Mouse (Mus musculus) left cerebral cortex, postnatal 14 days (tissue): ENCODE measurements around the gene Il34. TPM values are rescaled to one million over a fixed set of nuclear protein-coding genes. Genes with fewer than 3 reads are reported as not detected.
"Not testable (repeated sequence)": the region's sequence is repeated elsewhere in the genome, so short reads cannot be mapped to it uniquely, and the experiment has no call there.

Source experiments
- DNase-seq, 2 experiments: peaks; one replicate each; pipeline ENCODE4 v3.0.0; 2021 to 2022; ENCODE audit warnings: low spot score in 2 of 2, mixed read lengths in 1 of 2
- intact Hi-C: fragments of 180-260 bp; cut with DNase I; formaldehyde crosslinking; loops from one replicate; pipeline ENCODE4 v1.15.1; 2025
- total RNA-seq, 2 experiments: library from RNA; stranded (reverse); gene quantifications; 2 replicates each; pipeline ENCODE4 v1.2.3; 2021

Il34 gene
- total RNA-seq, 2 experiments from 2014 or later, result 98.4 to 107 TPM

DNA sequence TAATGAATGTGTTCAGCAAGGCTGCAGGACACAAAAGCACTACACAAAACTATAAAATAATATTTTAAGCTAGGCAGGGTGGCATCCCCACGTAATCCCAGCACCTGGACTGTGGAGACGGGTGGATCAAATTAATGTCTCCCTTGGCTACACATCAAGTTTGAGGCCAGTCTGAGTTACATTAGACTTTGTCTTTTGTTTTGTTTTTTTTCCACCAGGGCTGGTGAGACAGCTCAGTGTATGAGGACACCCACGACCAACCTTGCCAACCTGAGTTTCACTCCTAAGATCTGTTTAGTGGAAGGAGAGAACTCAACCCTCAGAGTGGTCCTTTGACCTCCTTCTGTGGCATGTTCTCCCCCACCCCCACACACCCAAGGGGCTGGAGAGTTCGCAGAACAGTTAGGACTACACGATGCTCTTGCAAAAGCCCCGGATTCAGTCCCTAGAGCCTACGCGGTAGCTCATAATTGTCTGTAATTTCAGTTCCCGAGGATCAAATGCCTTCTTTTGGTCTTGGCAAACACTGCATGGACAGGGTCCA lies 18.2 kb downstream of the Il34 start:
- intact Hi-C loops, result no loop called here
- no peak for DNase-seq

DNA sequence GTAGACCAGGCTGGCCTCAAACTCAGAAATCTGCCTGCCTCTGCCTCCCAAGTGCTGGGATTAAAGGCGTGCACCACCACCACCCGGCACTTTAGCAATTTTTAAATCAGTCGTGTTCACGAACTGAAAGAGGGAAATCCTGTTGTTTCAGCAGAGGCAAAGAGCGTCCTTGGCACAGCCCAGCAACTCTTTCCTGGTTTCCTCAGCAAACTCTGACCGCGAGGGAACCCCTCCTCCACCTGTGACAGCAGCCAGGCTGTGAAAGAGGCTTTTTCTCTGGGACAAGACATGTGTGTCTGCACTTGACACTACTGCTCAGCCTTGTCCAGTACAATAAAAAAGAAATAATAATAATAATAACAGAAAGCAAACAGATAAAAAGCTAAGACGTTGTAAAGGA lies 18.8 kb downstream of the Il34 start:
- DNase-seq, result no peak
- intact Hi-C loops, result no loop called here

DNA sequence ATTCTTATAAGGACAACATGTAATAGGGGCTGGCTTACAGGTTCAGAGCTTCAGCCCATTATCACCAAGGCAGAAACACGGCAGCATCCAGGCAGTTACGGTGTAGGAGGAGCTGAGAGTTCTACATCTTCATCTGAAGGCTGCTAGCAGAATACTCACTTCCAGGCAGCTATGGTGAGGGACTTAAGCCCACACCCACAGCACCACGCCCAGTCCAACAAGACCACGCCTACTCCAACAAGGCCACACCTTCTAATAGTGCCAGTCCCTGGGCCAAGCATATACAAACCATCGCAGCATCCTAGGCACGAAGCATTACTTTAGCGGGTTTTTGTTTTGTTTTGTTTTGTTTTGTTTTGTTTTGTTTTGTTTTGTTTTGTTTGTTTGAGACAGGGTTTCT lies 19.2 kb downstream of the Il34 start:
- DNase-seq, intact Hi-C loops: not testable (repeated sequence)

DNA sequence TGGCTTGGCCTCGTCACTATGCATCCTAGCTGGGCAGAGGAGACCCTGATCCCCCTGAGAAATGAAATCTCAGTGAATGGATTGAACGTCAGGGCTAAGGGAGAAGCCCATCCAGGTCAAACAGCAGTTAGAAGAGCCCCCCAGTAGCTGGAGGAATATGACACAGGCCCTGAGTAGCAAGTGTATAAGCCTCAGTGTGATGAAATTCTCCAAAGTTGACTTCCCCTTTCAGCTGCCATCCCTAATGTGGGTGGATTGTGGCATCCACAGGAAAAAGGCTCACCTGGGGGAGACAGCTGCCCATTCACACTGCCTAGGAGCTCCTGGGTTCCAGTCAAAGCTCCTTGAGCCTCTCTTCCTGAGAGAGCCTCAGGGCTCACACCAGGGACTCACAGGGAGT lies 20.4 kb downstream of the Il34 start:
- no peak for DNase-seq
- intact Hi-C loops, result no loop called here

DNA sequence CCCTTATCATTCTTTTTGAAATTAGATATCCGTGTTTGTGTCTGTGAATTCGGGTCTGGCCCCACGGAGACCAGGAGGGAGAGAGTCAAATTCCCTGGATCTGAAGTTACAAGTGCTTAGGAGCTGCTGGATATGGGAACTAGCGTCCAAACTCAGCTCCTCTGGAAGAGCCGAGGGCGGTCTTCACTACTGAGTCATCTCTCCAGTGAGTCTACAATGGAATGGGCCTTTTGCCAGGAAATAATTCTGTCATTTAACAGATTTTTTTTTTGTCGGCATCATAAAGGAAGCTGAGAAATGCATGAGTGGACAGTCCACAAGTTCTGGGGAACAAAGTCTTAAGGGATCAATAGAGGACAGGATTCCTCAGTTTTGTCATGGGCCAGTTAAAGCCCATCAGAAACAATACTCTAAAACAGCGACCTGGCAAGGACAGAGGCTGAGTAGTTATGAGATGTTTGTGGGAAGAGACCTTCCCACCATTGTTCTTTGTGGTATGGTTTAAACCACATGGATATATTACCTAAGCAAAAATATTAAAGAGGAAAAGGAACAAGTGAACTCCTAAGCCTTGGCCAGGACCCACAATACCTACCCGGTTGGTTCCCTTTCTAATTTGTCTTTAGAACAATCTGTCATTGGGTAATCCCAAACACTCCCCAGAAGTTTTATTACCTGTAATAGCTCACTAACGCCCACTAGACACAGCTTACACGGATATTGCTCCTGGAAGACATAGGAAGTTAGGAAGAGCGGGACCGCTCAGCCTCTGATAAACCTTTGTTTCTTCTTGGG lies 25.6 kb downstream of the Il34 start:
- intact Hi-C loops, result no loop called here
- no peak for DNase-seq

DNA sequence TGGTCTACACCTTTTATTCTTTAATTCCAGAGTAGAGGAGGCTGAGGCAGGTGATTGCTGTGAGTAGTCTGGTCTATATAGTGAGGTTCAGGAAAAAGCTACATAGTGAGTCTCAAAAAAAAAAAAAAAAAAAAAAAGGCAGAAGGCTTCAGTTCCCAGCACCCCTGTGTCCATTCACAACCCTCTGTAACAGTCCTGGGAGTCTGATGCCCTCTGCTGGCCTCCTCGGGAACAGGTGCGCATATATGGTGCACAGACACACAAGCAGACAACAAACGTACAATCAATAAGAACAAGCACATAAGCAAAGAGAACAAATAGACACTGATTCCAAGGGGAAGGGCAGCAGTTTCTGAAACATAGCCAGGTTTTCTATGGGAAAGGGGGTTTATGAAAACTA lies 29.4 kb downstream of the Il34 start:
- intact Hi-C loops, result no loop called here
- no peak for DNase-seq

DNA sequence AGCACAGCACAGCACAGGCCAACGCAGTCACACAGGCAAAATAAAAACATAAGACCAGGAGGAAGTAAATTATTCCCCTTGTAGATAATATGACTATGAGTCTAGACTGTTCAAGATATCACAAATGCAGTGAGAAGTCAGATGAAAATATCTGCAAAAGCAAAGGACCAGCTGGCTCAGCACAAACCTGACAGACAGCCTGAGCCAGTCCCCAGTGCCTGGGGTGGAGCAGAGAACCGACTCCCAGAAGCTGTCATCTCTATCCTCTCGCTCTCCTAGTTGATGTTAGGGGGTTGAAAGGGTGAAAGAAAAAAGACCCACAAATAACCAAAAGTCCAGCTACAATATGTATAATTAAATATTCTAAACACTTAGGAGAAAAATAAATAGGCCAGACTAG lies 30.0 kb downstream of the Il34 start:
- DNase-seq, result no peak
- intact Hi-C loops, result no loop called here

DNA sequence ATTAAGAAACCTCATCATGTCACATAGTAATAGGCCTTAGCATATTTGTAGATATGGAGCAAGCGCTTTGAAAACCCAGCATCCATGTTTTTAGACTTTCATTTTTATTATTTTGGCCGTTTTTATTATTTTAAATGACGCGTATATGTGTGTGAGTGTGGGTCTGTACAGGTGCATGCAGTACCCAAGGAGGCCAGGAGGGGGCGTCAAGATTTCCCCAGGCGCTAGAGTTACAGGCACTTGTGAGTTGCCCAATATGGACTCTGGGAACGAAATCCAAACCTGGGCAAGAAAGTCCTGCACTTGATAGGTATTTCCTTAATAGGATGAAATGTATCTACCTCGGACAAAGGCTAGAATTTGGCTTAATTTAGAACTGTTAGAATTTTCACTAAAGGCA lies 30.4 kb downstream of the Il34 start:
- intact Hi-C loops, result no loop called here

DNA sequence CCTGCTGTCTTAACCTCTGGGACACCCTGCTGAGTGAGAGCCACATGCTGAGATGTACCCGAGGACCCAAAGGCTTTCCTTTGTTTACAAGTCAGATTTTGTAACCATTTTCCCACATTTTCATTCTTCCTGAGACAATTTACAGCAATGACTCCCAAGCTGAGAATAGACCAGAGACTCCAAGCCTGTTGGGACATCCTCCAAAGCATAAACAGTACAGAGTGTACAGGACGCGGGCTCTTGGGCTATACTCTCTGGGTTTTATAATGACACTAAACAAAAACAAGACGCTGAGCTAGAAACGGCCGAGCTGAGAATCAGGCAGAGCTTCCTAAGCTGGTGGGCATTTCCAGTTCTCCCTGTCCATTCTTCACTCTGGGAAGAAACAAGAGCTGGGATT lies 31.0 kb downstream of the Il34 start:
- DNase-seq, result no peak
- intact Hi-C loops, result no loop called here

More for the DNA sequence above, 30.4 kb downstream of the Il34 start:
- no peak for DNase-seq

DNA sequence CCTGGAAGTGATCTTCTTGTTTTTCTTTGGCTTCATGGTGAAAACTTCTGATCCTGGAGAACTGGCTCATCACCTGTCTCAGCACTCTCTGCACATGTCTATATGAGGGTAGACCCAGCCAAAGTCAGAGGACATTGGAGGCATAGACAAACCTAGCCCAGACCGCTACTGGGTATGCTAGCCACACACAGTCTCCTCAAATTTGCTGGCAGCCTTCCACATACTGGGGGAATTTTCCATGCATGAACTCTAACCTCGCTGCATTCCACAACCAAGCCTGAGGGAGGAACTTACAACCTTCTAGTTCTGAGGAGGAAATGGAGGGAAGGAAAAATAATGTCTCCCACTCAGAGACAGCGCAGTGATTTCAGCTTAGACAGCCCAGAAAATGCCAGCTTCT lies 31.7 kb downstream of the Il34 start:
- intact Hi-C loops, result no loop called here
- no peak for DNase-seq

DNA sequence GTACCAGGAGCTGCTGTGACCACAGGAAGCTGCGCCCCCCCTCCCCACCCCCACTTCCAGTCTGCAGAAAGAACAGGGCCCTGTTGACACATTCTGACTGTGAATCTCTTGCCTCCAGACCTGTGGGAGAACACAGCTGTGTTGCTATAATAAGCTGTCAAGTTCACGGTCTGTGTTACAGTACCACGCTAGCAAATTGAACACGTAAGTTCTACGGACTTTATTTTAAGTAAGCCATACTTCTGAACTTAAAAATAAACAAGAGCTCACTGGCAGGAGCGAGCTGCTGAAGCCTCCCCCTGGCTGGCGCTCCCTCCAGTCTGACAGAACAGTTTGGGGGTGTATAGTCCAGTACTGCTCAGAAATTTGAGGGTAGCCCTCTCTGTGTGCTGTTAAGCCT lies 33.3 kb downstream of the Il34 start:
- DNase-seq, result peak in 1 of 2 experiments; percentile 65

DNA sequence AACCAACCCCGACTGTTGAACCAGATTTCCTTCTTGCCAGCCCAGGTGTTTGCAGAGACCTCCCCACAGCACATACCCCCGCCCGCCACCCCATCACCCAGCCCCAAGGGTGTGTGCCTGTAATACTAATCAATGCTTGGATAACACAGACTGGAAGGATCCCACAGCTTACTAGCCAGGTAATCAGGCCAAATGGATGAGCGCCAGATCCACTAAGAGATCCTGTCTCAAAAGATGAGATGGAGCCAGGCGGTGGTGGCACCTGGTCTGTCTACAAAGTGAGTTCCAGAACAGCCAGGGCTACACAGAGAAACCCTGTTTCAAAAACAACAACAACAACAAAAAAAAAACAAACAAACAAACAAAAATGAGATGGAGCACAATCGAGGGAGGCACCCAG lies 38.5 kb downstream of the Il34 start:
- no peak for DNase-seq
- intact Hi-C loops, result no loop called here

More for the DNA sequence above, 33.3 kb downstream of the Il34 start:
- intact Hi-C loops, result loop anchor here (2.0 kb wide), 1 partner anchor 18 kb away; no protein-coding TSS in a partner anchor

DNA sequence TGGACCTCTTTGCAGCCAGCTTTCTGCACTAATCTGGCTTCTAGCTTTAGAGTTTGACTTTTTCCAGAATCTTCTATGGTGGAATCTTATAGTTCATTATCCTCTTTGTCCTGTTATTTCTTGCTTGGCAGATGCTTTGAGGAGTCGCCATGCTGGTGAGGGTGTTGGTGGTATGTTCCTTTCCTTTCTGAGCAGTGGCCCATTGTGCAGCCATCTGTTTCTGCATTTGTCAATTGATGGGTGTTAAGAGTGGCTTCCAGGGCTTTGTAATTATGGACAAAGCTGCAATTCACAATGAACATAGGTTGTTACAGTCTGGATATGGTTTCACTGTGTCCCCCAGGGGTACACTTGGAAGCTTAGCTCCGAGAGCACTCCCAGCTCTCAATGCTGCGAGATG lies 41.1 kb downstream of the Il34 start:
- intact Hi-C loops, result no loop called here
- DNase-seq, result no peak

DNA sequence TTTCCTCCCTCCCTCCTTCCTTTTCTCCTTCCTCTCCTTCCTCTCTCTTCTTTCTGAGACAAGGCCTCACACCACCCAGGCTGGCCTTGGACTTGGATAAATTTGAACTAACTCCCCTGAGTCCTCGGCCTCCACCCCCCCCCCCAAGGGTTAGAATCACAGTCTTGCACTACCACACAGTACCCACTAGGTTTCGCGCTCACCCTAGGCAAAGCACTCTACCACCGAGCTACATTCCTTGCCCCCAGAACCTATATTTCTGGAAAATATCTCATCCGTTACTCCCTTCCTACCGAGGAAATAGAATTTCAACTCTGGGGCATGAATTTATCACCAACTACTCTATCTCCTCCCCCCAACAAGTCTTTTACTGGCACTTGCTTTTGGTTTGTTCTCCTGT lies 43.7 kb downstream of the Il34 start:
- intact Hi-C loops, result no loop called here

DNA sequence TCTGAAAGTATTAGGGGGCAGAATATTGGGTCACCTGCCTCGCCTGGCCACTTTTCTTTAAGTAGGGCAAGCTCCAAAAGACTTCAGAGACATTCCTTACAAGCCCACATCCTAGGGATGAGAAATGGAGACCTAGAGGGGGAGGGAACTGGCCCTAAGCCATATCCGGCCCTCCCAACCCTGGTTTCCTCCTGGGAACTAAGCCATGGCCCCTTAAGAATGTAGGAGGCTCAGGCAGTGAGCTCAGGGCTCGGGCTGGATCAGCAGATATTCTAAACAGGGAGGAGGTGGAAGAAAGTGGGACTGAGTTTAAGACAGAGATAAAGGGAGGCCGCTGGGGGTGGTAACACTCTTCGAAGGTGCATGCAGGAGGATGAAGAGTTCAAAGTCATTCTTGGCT lies 44.5 kb downstream of the Il34 start:
- intact Hi-C loops, result no loop called here
- no peak for DNase-seq

More for the DNA sequence above, 43.7 kb downstream of the Il34 start:
- no peak for DNase-seq

DNA sequence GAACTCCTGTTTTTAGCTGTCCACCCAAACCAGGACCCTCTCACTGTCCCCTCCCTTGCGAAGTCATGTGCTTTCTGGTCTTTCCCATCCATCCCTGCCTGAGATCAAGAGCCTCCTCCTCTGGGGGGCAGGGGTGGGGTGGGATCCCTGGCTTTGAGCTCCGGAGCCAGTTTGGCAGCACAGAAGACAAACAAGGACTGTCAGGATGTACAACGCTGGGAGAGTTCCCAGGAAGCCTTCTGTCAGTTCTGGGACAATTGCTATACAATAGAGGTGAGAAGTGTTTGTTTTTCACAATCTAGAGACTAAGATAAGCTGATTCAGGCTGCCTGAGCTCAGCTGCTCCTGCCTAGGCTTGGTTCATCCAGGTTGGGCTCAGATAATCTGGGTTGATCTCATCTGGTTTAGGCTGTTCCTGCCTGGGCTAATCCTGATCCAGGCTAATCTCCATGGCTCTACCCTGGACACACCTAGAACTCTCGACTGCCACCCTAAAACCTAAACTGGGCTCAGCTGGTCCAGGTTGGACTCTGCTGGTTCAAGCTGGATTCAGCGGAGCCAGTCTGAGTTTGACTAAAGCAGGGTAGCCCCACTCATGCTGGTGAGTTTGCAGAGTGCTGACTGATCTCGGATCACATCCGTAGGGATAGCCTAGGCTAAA lies 45.3 kb downstream of the Il34 start:
- intact Hi-C loops, result no loop called here
- no peak for DNase-seq

DNA sequence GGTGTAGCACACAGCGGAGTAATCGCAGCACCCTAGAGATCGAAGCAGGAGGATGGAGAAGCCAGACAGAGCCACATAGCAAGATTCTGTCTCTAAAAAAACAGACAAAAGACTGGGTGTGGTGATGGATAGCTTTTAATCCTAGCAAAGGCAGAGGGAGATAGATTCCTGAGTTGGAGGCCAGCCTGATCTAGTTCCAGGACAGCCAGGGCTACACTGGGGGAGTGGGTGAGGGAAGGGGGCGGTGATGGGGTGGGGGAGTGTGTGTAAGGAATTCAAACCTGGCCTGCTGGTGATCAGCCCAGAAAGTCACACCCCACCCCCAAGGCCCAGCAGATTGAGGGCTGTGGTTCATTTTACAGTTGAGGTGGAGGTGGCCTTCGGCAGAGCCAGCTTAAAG lies 49.5 kb downstream of the Il34 start:
- intact Hi-C loops, result no loop called here
- no peak for DNase-seq

DNA sequence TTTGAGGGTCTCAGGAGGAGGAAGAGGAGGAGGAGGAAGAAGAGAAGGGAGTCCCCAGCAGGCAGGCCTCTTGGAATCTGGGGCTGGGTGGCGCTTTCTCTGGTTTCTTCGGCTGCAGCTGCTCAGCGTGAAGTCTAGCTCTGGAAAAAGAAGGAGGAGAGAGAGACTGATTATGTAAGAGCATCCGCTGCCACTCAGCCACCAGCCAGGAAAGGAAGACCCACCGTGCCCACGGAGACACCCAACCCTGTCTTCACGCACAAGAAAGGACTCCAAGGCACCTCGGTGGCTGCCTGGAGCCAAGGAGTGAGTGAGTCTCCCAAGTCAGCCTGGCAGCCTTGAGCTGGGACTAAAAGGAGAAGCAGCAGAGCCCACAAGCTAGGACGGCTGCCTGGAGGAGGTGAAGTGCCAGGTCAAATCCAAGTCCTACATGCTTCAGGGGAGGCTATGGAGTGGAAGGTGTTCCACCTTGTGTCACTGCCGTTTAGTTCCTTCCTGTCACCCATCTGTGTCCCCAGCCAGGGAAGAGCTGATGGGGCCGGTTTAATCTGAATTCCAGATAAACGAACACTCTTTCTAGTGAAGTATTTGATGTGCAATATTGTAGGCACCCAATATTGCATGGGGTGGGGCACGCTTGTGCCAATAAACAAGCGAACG lies 50.1 kb downstream of the Il34 start:
- intact Hi-C loops, result loop anchor here (2.0 kb wide), 1 partner anchor 17 kb away; no protein-coding TSS in a partner anchor
- DNase-seq, result peak; percentile 68 to 72

DNA sequence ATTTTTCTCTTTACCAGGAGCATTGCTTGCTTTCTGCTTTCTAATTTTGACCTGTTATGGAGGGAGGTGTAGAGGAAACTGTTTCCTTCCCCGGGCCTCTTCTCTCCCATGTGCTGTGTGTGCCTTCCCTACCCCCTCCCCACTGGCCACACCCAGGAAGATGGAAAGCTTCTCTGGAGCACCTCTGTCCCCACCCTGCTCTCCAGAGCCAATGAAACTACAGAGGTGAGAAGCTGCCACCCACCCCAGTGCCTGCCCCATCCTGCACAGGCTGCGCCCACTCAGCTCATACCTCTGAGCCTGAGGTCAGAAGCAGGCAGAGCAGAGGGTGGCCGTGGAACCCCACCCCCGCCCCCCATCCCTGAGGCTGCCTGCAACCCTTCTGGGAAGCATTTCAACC lies 51.0 kb downstream of the Il34 start:
- peak in 1 of 2 experiments; percentile 52 for DNase-seq

DNA sequence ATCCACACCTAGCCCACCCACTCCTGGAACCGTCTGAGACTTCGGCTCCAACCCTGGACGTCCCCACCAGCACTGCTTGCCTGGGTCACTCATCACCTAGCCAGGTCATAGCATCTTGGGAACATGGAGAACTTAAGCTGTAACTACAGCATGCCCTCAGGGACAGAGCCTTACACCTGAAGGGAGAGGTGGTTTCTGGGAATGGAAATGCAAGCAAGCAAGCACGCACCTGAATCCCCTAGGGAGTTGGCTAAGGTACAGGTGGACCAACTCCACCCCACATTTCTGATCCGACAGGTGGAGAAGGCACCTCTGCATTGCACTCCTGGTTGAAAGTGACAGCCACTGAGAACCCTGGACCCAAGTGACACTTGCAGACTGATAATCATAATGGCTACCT lies 54.2 kb downstream of the Il34 start:
- DNase-seq, result no peak
- intact Hi-C loops, result loop anchor here (5.0 kb wide), 2 partner anchors 56 to 91 kb away; partner anchors contain the start of gene Il34

More for the DNA sequence above, 51.0 kb downstream of the Il34 start:
- intact Hi-C loops, result loop anchor here (2.0 to 5.0 kb wide), 3 partner anchors 18 to 88 kb away; partner anchors contain the start of gene Il34
